Mouse (Mus musculus) common myeloid progenitor, adult 5-6 weeks (primary cell): ENCODE measurements around the gene Crcp. TPM values are rescaled to one million over a fixed set of nuclear protein-coding genes. Genes with fewer than 3 reads are reported as not detected.
A peak's percentile ranks its signal among the peaks of the same experiment; 100 is the strongest.

Source experiments
- ATAC-seq: replicated peaks from 2 replicates; pipeline ENCODE4 v1.8.0; 2016; ENCODE audit warnings: low read depth, mild to moderate bottlenecking, moderate TSS enrichment, inconsistent platforms; ENCODE audit not compliant: poor library complexity, severe bottlenecking
- total RNA-seq: library from RNA; stranded (forward); fragments of 200-1000, 187-1606 nt; gene quantifications from 2 replicates; pipeline ENCODE4 v1.2.3, GENCODE M21; 2017

Crcp gene
- total RNA-seq, 1 experiment from 2014 or later = 40.0 TPM

DNA sequence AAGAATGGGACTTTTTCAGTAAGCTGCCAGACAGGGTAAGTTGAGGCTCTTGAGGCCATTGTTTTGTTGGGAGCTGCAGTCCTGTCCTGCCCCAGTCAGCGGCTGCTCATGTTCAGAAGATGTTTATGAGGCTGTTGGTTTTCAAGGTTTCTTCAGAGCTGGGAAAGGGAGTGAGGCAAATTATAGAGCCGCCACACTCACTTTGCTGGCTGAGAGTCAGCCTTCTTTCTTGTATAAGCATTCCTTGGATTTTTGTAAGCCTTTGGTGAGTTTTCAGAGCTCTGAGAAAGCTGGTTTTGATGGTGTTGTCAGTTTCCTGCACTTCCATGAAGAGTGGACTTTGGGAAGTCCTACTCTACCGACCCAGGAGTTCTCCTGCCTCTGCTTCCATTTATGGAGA is 55.2 kb downstream of the Crcp start:
- ATAC-seq = no peak

DNA sequence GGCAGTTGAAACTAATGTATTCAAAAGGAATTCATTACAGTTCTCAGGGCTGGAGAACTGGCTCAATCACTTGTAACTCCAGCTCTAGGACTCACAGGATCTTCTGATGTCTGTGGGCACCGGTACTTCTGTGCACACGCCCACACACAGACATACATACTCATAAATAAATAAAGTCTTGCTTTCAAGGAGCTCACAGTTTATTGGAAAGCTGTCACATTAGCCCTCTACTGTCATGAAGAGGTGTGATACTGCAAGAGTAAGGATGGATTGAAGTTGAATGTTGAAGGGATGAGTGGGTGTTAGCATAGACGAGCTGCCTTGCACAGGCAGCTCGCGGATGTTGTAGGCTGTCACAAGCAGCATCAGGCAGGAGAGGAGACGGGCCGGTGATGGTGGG is 58.9 kb downstream of the Crcp start:
- ATAC-seq = no peak

DNA sequence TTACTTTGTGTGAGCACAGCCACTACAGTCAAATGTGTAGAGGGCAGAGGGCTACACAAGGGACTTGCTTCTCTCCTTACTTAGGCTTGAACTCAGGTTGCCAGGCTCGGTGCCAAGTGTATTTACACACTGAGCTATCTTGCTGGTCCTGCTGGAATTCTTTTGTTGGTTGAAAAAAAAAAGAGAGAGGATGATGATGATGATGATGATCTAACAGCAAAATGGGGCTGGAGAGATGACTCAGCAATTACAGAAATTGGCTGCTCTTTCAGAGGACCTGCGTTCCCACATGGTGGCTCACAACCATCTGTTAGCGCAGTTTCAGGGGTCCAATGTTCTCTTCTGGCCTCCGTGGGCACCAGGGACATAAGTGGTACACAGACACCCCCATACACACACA is 59.5 kb downstream of the Crcp start:
- no peak for ATAC-seq

DNA sequence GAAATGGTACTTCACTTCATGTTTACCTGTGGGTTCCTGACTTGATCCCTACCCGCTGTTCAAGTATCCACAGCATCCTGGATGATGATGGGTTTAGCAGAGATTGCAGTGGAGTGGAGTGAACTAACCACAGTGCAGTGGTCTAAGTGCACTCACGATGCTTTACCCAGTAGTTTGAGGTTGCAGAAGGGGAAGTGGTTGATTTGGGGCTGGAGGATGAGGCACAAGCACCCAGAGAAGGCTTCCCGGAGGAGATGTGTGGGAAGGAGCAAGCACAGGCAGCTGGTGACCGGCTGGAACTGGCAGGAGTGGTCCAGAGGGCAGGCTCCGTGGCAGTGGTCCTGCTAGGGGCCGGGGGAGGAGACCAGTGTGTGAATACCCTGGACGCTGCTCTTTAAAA is 60.1 kb downstream of the Crcp start:
- ATAC-seq = peak; percentile 99

- peak; percentile 62 for ATAC-seq
Measured at GRCm38 (mm10) chr5:130089626-130090393, 60.7 kb downstream of the Crcp start.

DNA sequence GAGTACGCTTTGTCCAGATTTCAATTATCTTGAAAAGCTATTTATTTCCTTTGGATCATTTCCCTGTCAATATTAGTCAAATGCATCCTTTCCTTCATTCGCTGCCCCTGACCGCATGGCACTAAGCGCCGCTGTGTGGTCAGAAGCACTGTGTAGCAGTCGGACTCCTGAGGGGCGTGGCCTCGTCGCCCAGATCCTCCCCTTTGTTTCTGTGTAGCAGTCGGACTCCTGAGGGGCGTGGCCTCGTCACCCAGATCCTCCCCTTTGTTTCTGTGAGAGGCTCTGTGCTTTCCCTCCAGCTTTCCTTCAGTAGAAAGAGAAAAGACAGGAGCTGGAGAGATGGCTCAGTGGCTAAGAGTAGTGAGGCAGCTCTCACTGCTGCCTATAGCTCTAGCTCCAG is 67.7 kb downstream of the Crcp start:
- ATAC-seq = no peak

DNA sequence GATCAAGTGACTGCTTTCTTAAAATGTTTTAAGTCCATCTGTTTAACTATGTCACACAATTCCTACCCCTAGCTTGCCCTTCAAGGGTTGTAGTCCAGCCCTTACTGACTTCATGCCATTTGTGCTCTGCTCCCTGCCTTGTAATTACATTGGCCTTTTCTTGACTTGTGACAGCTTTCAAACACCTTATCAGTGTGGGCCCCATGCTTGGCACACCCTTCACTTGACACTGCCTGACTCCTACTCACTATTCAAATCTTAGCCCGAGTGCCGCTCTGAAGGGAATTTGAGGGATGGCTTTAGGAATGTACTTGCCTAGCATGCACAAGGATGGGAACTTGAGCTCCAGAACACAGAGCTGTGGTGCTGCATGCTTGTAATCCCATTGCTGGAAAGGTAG is 68.7 kb downstream of the Crcp start:
- no peak for ATAC-seq

GRCm38 (mm10) chr5:130101724-130102123 is 72.6 kb downstream of the Crcp start:
- no peak for ATAC-seq

GRCm38 (mm10) chr5:130109348-130109747 is 80.3 kb downstream of the Crcp start:
- ATAC-seq = no peak

Other genes starting within 250 kb of the Crcp start
- 14.2 and 18.7 TPM in 2 replicates for gene Psph, start 241.8 kb upstream of the Crcp start, total RNA-seq
- 12.7 and 15.8 TPM in 2 replicates for gene Sumf2, start 182.3 kb upstream of the Crcp start, total RNA-seq
- gene Chchd2, start 141.8 kb upstream of the Crcp start, total RNA-seq = 210 and 211 TPM in 2 replicates
- 3.7 and 8.4 TPM in 2 replicates for gene Zbed5, start 133.6 kb upstream of the Crcp start, total RNA-seq
- 0.09 and 1.1 TPM in 2 replicates for gene Phkg1, start 130.7 kb upstream of the Crcp start, total RNA-seq
- 0.68 and 1.6 TPM in 2 replicates for gene Nupr1l, start 120.8 kb upstream of the Crcp start, total RNA-seq
- gene Vkorc1l1, start 87.3 kb upstream of the Crcp start, total RNA-seq = 39.8 and 42.5 TPM in 2 replicates
- gene Gusb, start 26.2 kb upstream of the Crcp start, total RNA-seq = 50.5 and 61.8 TPM in 2 replicates
- 16.8 and 25.2 TPM in 2 replicates for gene Asl, start within 50 bp of the Crcp start, total RNA-seq
- 2.7 and 7.8 TPM in 2 replicates for gene Tpst1, start 44.0 kb downstream of the Crcp start, total RNA-seq
- 2.3 and 9.3 TPM in 2 replicates for gene Kctd7, start 115.6 kb downstream of the Crcp start, total RNA-seq
- 32.4 and 34.3 TPM in 2 replicates for gene Rabgef1, start 142.5 kb downstream of the Crcp start, total RNA-seq
- gene Tmem248, start 187.8 kb downstream of the Crcp start, total RNA-seq = 42.8 and 55.1 TPM in 2 replicates
- gene Sbds, start 226.2 kb downstream of the Crcp start, total RNA-seq = 107 and 134 TPM in 2 replicates
- 35.8 and 43.0 TPM in 2 replicates for gene Tyw1, start 226.3 kb downstream of the Crcp start, total RNA-seq